Mouse (Mus musculus) granulocyte monocyte progenitor cell, adult 5-6 weeks (primary cell): ENCODE data around the gene Leap2. TPM values are rescaled to one million over a fixed set of nuclear protein-coding genes. Genes with fewer than 3 reads are reported as not detected.

ENCODE experiments used
- ATAC-seq: replicated peaks from 2 replicates; pipeline ENCODE4 v1.8.0; 2016; ENCODE audit warnings: mild to moderate bottlenecking, moderate TSS enrichment, inconsistent platforms; ENCODE audit not compliant: poor library complexity, severe bottlenecking
- total RNA-seq, 2 experiments: library from RNA; stranded (forward) in 1 of 2; stranded (reverse) in 1 of 2; fragments of 200-712, 200-1000 nt in 1 of 2; fragments of >200 nt in 1 of 2; fragmentation: Nextera tagmentation in 1 of 2; gene quantifications; 2 replicates each; pipeline ENCODE4 v1.2.3; 2014 to 2017

Gene Leap2
- total RNA-seq (2014; fragmentation: Nextera tagmentation): not detected in 2 replicates
- total RNA-seq (2017): not detected in 2 replicates

DNA sequence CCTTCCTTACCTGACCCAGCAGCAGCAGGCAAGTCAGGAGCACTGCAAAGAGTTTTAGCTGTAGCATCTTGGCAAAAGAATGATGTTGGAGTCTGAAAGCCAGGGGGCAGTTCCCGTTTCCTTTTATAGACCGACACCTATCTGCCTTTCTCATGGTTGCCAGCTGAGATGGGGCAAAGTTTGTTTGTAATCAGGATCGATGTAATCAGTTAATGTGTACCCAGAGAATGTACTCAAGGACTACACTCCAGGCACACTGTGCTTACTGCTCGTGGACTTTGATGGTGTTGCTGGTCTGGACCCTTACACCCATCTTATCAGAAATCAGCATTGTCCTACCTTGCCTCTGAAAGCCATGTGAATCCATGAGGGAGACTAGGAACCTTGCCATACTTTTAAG, at the start of gene Leap2:
Gene Leap2 (minus strand): TSS at position 135 of the 400 bp plus-strand sequence.
- no peak for ATAC-seq

DNA sequence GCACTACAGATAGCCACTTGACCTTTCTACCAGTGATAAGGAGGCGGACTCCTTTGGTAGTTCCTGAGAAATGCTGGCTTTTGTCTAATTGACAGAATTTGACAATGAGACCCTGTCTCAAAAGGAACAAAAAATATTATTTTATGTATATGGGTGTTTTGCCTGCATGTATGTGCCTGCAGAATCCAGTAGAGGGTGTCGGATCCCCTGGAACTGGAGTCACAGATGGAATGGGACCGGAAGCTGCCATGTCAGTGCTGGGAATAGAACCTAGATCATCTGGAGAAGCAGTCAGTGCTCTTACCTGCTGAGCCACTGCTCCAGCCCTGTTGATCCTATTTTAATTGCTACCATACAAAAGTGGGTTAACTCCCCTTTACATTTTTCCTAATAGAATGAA, 49.7 kb upstream of the Leap2 start:
- no peak for ATAC-seq

DNA sequence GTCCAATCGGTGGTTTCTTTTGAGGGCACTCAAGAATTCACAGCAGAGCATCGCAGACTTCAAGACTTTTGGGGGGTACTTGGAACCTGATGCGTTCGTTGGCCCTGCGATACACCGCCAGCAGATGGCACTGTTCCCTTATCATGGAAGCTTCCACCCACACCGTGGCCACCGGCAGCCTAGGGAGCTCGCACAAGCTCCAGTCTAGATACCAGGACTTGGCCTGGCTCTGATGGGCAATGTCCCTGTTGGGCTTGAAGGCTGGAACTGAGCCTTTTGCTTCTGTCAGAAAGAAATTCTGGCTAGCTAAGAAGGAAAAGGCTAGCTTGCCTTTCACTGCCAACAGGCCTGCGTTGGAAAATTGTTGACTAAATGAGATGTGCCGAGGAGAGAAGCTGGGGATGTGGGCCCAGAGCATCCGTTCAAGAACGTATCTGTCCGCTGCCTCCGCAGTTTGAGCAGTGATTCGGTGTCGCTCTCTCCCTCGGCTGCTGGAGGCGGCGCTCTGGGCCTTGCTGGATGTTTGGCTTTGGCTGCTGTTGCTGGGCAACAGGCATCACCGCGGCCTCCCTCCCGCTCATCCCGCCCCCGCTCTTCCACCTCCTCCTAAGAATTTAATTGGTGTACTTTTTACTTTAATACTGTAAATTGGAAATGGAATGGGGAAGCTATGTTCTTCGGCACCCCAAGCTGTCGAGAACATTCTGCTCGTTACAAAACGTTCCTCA, 47.2 kb upstream of the Leap2 start, which contains the start of gene Gm9837:
Gene Gm9837 (minus strand): TSS at position 512 of the 728 bp plus-strand sequence.
- ATAC-seq: peak; percentile 86

DNA sequence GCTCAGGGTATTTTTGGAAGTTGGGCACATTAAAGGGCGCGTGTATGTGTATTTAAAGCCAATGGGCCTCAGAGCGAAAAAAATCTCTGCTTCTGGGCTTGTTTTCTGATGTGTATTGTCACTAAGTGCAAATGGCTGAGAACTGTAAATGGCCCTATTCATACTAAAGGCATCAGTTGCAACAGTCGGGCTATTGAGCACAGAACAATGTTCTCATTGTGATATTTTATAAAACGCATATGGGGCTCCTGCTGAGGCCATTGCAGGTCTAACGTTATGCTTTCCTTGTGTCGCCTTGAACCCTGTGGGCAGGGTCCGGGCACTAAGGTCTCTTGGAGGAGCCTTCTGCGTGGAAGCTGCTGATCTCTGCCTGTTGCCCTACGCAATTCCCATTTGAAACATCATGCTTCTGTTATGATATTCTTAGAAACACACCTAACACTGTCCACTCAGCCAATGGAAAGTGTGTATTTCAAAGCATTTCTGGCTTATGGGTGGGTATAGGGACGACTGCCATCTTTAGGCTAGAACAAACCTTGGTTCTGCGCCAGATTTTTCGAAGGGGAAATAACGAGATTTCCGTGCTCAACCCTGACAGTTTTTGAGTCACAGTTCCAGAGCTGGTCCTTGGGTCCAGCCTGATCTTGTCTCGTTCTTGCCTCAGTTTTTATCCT, 46.5 kb upstream of the Leap2 start:
- no peak for ATAC-seq

DNA sequence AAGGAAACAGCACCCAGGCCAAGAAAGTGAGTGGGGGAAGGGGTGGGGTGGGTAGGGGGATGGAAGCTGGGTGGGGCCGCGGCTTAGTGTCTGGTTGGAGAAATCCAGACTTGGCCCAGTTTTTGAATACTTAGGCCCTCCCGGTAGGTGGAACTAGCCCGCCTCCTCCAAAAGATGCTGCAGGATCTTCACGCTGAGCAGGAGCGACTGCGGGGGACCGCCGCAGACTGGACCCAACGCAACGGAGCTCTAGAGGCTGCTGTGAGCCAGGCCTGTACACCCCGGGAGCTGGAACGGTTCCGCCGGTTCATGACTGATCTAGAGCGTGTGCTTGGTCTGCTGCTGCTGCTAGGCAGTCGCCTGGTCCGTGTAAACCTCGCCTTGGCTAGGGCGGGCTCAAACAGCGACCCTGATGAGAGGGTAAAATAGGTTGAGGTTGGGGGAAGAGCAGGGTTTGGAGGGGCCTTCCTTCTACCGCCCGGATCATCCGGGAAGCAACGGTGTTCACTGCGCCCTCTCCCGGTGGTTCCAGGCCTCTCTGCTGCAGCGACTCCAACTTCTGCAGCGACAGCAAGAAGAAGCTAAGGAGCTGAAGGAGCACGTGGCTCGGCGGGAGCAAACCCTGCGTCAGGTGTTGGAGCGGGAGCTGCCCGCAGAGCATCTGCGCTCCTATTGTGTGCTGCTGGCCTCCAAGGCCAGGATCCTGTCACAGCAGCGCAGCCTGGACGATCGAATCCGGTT, 43.4 kb upstream of the Leap2 start:
- ATAC-seq: peak; percentile 70

DNA sequence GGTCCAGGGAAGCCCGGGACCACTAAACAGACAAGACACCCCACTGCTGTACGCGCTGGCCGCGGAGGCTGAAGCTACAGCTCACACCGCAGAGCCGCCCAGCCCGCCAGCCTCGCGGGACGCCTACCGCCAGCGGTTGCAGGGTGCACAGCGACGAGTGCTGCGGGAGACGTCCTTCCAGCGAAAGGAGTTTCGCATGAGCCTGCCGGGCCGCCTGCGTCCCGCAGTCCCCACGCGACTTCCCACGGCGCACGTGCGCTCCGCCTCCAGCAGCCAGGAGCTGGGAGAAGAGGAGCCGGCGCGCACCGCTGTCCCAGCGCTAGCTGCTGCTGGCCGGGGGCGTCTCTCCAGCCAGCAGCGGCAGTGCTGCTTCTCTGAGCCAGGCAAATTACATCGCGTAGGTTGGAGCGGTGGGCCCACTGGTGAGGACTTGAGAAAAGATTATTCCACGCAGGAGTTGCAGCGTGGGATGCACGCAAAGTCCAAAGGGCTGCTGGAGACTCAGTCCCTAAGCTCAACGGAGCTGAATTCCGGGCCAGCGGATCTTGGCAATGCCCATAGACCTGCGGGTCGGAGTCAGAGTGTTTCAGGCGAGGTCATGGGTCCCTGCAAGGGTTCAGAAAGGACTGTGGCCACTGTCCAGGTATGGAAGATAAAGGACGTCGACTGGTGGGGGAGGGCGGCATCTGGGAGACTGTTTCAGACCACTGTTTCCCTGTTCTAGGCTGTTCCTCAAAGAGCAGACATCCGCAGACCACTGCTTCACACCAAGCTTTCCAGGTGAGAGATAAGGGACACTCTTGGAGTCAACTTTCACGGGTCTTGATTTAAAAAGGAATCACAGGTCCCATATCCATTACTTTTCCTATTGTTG, 40.8 kb upstream of the Leap2 start:
- ATAC-seq: peak; percentile 47

DNA sequence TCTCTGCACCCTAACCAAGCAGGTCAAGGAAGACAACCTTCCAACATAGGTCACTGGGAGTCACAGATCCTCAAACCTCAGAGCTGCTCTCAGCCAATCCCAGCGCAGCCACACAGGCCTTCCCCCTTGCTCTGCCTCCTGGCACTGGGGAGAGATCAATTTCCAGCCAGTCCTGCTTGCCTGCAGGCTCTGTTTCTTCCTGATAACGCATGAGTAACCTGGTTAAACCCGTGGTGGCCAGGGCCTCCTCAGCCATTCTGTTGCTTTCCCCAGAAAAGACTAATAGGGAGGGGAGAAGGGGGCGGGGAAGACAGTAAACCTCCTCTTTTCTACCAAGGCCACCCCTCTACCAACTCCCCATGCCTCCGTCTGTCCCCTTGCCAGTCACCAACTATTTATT, 38.8 kb upstream of the Leap2 start:
- no peak for ATAC-seq

DNA sequence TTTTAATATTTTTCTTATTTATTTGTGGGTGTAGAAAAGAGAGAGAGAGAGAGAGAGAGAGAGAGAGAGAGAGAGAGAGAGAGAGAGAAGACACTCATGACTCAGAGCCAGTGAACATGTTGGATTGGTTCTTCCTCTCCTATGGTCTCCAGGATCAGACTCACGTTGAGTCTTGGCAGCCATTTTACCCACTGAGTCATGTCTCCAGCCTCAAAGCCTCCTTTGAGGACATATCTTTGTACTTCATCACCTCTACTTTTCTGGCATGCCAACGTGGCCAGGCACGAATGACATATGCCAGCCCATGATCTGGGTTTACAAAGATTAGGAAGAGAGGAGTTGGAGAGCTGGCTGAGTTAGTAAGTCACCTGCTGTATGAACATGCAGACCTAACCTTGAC, 37.2 kb upstream of the Leap2 start:
- ATAC-seq: no peak

DNA sequence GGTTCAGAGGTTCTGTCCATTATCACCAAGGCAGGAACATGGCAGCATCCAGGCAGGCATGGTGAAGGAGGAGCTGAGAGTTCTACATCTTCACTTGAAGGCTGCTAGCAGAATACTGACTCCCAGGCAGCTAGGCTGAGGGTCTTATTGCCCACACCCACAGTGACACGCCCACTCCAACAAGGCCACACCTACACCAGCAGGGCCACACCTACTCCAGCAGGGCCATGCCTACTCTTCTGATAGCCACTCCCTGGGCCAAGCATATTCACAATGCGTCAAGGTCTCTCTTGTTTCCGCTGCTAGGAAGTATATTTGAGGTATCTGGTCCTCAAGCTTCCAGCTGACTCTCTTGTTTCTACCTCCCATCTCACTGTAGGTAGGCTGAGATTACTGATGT, 36.0 kb upstream of the Leap2 start:
- ATAC-seq: no peak

DNA sequence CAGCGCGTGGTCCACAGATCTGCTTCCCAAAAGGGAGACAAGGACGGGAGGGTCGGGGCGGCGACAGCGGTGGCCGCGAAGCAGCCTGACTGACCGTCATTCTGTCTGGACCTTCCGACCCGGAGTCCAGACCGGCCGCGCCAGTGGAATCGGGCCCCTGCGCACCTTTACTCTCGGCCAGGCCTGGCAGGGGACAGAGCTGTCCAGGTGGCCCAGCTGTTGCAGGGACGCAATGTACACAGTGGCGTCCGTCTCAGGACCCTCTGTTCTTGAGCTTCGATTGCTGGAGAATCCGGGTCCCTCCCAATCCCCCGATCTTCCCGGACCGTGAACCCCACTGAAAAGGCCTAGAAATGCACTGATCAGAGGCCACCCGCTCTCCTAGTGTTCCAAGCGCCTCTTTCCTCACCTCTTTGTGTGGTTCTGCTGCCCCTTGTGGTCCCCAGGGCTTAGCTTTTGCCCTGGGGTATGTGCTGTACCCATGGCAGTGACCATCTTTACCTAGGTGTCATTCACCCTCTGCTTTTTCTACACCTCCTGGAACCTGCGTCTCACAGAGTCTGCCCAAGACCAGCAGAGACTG, 34.5 kb upstream of the Leap2 start:
- ATAC-seq: peak; percentile 45; the same call in 1 of the 2 replicates

DNA sequence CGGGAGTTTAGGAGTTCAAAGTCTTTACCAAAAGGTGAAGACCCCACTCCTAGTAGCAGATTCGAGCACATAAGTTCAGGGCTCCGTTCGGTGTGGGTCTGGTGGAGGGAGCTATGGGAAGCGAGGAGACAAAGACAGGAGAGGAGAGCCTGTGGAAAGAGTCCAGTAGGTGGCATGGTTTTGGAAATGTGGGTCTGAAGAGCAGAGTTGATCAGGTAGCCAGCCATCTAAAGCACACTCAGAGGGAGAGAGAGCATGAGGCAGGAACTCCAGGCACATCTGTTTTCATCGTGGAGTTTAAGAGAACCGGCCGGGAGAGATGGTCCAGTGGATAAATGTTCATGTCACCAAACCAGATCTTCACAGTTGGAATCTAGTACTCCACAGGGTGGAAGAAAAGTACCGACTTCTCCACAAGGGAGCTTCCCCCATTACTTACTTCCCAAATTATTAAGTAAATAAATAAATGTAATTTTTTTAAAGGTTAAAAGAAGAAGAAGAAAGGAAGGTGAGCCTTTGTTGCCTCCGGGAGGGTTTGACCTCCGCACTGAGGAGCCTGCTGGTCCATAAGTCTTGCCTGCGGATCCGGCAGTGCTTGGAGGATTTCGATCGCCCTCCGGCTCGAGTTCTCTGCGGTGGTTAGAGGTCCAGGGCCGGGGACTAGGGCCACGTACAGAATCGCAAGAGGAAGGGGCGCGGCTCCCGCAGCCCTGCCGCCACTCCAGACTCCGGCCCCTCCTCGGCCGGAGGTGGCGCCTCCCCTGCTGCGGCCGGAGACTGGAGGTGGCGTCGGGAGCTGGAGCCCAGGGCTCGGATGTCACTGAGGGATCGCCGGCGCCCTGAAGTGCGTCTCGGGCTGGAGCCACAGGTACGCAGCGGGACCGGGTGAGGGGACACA, 33.8 kb upstream of the Leap2 start, which contains the start of the genes Gm10447 and Shroom1:
Gene Gm10447 (minus strand): TSS at position 637 of the 898 bp plus-strand sequence.
Gene Shroom1 (plus strand): TSS at position 732 of the 898 bp plus-strand sequence.
- ATAC-seq: peak; percentile 97

DNA sequence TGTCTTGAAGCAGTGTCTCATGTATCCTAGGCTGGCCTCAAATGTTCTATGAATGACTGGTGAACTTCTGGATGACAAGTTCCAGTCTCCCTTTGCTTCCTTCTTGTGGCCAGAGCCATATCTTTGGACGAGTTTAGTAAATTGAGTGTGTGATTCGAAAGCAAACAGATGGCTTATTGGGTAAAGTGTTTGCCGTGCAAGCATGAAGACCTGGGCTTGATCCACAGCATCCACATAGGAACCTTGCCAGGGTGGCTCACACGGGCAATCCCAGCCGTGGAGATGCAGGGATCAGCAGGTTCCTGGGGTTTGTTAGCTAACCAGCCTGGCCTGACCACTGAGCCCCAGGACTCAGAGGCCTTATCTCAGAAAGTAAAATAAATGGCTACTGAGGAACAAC, 30.1 kb upstream of the Leap2 start:
- ATAC-seq: no peak

DNA sequence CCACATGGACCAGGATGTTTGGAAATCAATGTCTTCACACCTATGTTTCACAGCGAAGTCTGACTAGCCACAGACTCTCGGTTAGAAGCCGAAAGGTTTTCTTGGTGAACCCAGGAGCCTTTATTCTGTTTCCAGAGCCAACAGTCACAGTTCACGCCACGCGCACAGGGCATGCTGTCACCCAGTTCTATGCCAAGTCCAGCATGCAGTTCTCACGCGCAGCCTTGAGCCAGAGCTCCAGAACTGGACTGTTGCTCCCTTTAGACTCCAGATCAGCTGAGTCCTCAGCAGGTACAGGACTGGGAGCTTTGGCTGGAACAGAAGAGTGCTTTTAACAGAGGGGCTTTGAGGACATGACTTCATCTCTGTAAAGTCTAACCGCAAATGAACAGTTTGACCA, 29.4 kb upstream of the Leap2 start:
- ATAC-seq: no peak

DNA sequence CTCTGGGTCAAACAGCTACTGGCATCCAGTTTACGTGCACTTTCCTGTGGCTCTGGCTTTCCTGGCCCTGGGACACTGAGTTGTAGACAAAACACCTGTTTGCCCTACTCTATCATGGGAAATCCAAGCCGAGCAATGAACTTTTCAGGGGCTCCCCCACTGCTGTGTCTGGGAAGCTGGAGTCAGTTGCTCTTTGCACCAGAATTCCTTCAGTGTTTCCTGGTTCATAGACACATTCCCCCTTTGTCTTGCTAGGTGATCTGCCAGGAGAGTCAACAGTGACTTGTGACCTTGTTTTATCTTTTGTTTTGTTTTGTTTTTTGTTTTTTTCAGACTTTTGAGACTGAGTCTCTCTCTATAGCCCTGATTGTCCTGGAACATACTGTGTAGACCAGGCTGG, 28.4 kb upstream of the Leap2 start:
- no peak for ATAC-seq

DNA sequence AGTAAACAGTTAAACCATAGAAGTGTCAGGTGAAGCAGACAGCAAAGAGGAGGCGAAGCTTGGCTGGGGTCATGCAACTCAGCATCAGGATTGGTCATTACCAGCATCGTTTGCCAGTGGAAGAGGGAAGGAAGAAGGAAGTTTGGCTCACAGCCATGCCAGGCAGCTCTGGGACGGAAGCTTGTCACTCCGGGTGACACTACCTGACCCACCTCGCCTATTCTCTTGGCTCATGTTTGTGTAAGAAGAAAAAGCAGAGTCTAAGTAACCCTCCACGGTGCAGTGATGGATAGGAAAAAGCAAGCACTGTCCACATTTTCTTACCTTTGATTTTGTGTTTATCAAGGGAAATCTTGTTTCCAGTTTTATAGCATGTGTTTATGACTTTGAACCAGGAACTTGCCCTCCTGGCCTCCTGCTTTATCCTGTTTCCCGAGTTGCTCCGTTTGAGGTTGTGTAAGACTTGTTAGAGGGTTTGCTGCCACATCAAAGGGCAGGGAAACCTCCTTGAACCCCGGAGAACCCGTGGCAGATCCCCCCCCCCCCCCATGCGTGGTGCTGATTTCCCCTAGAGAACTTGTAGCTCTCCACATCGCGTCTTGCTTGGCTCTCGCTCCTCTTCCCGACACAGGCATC, 27.2 kb upstream of the Leap2 start:
- peak; percentile 67 for ATAC-seq

DNA sequence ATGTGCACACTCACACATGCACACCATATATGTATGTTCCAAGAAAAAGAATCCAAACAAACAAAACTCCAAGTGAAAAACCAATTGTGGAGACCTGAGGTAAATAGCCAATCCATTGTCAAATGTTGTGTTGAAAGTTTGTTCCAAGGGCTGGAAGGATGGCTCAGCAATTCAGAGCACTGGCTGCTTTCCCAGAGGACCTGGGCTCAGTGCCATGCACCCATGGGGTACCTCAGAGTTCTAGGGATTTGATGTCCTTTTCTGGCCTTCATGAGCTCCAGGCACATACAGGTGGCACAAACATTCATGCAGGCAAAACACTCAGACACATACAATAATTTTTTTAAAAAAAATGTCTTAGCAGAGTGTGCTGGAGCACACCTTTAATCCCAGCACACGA, 25.6 kb upstream of the Leap2 start:
- ATAC-seq: no peak

DNA sequence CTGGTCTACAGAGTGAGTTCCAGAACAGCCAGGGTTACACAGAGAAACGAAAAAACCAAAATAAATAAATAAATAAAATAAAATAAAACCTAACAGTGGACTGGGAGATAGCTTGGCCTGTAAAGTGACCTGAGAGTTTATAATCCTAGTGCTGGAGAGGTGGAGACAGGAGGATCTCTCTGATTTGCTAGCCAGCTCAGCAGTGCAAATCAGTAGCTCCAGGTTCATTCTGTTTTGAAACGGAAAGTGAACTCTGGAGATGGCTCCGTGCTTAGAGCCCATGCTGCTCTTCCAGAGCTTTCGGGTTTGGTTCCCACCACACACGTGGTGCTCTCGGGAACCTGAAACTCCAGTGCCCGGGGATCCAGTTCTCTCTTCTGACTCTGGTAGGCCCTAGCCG, 25.0 kb upstream of the Leap2 start:
- no peak for ATAC-seq

DNA sequence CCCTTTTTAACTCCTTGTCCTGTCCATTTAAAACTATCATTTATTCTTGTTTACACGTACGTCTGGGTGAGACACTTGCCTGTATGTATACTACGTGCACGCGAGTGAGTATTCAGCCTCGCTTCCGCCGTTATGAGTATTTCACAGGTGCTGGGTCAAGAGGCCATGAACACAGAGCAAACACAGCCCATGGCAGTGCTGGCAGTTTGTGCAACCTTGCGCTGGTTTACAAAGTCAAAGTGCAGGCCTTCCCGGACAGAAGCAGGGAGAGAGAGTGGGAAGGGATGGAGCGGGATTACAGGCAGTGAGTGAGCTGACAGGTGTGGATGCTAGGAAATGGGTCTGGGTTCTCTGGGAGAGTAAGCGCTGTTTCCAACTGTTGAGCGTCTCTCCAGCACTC, 23.2 kb upstream of the Leap2 start:
- no peak for ATAC-seq
